Mouse (Mus musculus) myocyte (in vitro differentiated cells): ENCODE data around the gene Tpcn2.

Experiments
- E2F4 ChIP-seq: IDR thresholded peaks from one replicate; pipeline ENCODE4 v1.6.1; 2011; ENCODE audit warnings: mild to moderate bottlenecking, control low read depth, moderate library complexity; ENCODE audit not compliant: insufficient read depth
- MYOG ChIP-seq, 3 experiments: IDR thresholded peaks; one replicate each; pipeline ENCODE4 v1.6.1; 2011; ENCODE audit warnings: control low read depth in 2 of 3, low read depth in 2 of 3, mild to moderate bottlenecking in 2 of 3; ENCODE audit not compliant: insufficient read length in 2 of 3, control insufficient read depth in 1 of 3, insufficient read depth in 1 of 3
- POLR2A ChIP-seq: IDR thresholded peaks from one replicate; pipeline ENCODE4 v1.6.1; 2011; ENCODE audit warnings: low read depth, mild to moderate bottlenecking, control low read depth, moderate library complexity; ENCODE audit not compliant: insufficient read length
- POLR2AphosphoS2 ChIP-seq: IDR thresholded peaks from one replicate; pipeline ENCODE4 v1.6.1; 2011; ENCODE audit warnings: low read depth, control low read depth; ENCODE audit not compliant: insufficient read length
- TCF12 ChIP-seq: IDR thresholded peaks from one replicate; pipeline ENCODE4 v1.6.1; 2011; ENCODE audit warnings: mild to moderate bottlenecking, control low read depth; ENCODE audit not compliant: poor library complexity, insufficient read depth, severe bottlenecking
- TCF3 ChIP-seq: IDR thresholded peaks from one replicate; pipeline ENCODE4 v1.6.1; 2011; ENCODE audit warnings: low read depth, control low read depth; ENCODE audit not compliant: insufficient read length
- USF1 ChIP-seq: IDR thresholded peaks from one replicate; pipeline ENCODE4 v1.6.1; 2011; ENCODE audit warnings: low read depth, mild to moderate bottlenecking, control low read depth, moderate library complexity

- TF ChIP-seq POLR2A, result no peak
- TF ChIP-seq TCF3, result peak; percentile 65
- peak; percentile 79 for TF ChIP-seq TCF12
- TF ChIP-seq POLR2AphosphoS2, result no peak
- no peak for TF ChIP-seq E2F4
- TF ChIP-seq MYOG (IDR thresholded peaks at IDR 0.05; ENCODE audit: control insufficient read depth in 1 of 3, insufficient read depth in 1 of 3, insufficient read length in 2 of 3, low read depth in 2 of 3), result peak; percentile 82 to 97 (median 93)
- TF ChIP-seq USF1, result no peak
Observed at GRCm38 (mm10) chr7:145317522-145317921, 33.7 kb upstream of the Tpcn2 start.
